Mouse (Mus musculus): ENCODE data around the gene Lrrc1. TPM values are rescaled to one million over a fixed set of nuclear protein-coding genes. Genes with fewer than 3 reads are reported as not detected.

Gene Lrrc1
- polyA plus RNA-seq, 1 experiment = 12.8 TPM

DNA sequence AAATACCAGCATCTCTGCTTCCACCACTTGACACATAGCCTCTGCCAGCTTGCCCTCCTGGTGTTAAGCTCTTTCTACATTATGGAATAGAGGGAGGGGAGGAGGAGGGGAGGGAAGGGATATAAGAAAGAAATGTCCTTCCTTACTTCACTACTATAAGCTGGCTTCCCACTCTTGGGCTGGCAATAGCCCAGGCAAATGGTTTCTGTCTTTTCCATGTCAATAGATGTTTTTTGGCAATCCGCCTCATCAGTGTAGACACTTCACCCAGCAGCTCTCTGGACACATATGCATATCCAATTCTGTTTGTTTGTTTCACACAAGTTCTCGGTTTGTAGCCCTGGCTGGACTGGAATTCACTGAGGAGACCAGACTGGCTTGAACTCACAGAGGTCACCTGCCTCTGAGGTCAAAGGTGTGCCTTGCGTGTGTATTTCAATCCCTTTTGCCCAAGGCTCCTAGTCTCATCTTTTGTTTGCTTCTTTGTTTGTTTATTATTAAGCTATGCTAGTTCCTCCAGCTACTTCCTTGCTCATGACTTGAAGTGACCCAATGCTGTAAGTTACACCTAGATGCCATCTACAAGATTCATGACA lies 132.7 kb downstream of the Lrrc1 start:
- TF ChIP-seq POLR2A (IDR thresholded peaks at IDR 0.05; ENCODE audit: extremely low read depth, insufficient read depth, low read length) = no peak
- TF ChIP-seq CTCF (IDR thresholded peaks at IDR 0.05; ENCODE audit: extremely low read depth, insufficient read depth, low read length) = no peak
- Histone ChIP-seq H3K4me1 (ENCODE audit: control insufficient read depth, insufficient read depth, low read length) (no peaks in the 10 kb centered on the region), H3K27ac (ENCODE audit: insufficient read depth, low read length) (no peak overlapping the region), H3K4me3 (ENCODE audit: insufficient read depth, low read length) (no peak overlapping the region)

DNA sequence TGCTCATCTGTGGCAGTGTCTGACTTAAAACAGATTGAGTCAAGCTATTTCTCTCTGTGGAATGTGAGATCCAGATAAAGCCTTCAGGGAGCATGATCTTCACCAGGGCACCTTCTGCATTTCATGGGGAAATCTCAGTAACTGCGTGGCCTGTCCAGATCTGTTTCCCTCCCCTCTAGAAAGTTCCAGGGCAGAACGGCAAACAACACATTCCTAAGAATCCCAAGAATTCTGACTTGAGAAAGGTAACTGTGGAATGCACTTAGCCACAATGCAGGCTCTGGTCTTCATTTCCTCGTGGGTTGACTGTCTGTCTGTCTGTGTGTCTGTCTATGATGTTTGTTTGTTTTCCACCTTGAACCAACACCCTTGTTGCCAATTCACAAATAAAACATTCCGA lies 133.7 kb downstream of the Lrrc1 start:
- no peaks in the 10 kb centered on the region for H3K4me1 ChIP-seq (ENCODE audit: control insufficient read depth, insufficient read depth, low read length)
- no peak overlapping the region for H3K4me3 ChIP-seq (ENCODE audit: insufficient read depth, low read length)
- TF ChIP-seq POLR2A (IDR thresholded peaks at IDR 0.05; ENCODE audit: extremely low read depth, insufficient read depth, low read length) (no peak), CTCF (IDR thresholded peaks at IDR 0.05; ENCODE audit: extremely low read depth, insufficient read depth, low read length) (no peak)
- H3K27ac ChIP-seq (ENCODE audit: insufficient read depth, low read length) = no peak overlapping the region

- no peak overlapping the region for H3K4me3 ChIP-seq (ENCODE audit: insufficient read depth, low read length)
- TF ChIP-seq POLR2A (IDR thresholded peaks at IDR 0.05; ENCODE audit: extremely low read depth, insufficient read depth, low read length) = no peak
- no peak for TF ChIP-seq CTCF (IDR thresholded peaks at IDR 0.05; ENCODE audit: extremely low read depth, insufficient read depth, low read length)
- H3K27ac ChIP-seq (ENCODE audit: insufficient read depth, low read length) = no peak overlapping the region
- H3K4me1 ChIP-seq (ENCODE audit: control insufficient read depth, insufficient read depth, low read length) = no peaks in the 10 kb centered on the region
Observed at GRCm38 (mm10) chr9:77410524-77410923, 134.1 kb downstream of the Lrrc1 start.

- Histone ChIP-seq H3K27ac (ENCODE audit: insufficient read depth, low read length) (no peak overlapping the region), H3K4me1 (ENCODE audit: control insufficient read depth, insufficient read depth, low read length) (no peaks in the 10 kb centered on the region), H3K4me3 (ENCODE audit: insufficient read depth, low read length) (no peak overlapping the region)
- TF ChIP-seq CTCF (IDR thresholded peaks at IDR 0.05; ENCODE audit: extremely low read depth, insufficient read depth, low read length) (no peak), POLR2A (IDR thresholded peaks at IDR 0.05; ENCODE audit: extremely low read depth, insufficient read depth, low read length) (no peak)
Observed at GRCm38 (mm10) chr9:77408053-77408603, 136.5 kb downstream of the Lrrc1 start.

GRCm38 (mm10) chr9:77406906-77407305 lies 137.8 kb downstream of the Lrrc1 start:
- H3K4me1 ChIP-seq (ENCODE audit: control insufficient read depth, insufficient read depth, low read length) = no peaks in the 10 kb centered on the region
- H3K27ac ChIP-seq (ENCODE audit: insufficient read depth, low read length) = no peak overlapping the region
- H3K4me3 ChIP-seq (ENCODE audit: insufficient read depth, low read length) = no peak overlapping the region
- TF ChIP-seq CTCF (IDR thresholded peaks at IDR 0.05; ENCODE audit: extremely low read depth, insufficient read depth, low read length) (no peak), POLR2A (IDR thresholded peaks at IDR 0.05; ENCODE audit: extremely low read depth, insufficient read depth, low read length) (no peak)

GRCm38 (mm10) chr9:77404458-77404857 lies 140.2 kb downstream of the Lrrc1 start:
- Histone ChIP-seq H3K4me1 (ENCODE audit: control insufficient read depth, insufficient read depth, low read length) (no peaks in the 10 kb centered on the region), H3K27ac (ENCODE audit: insufficient read depth, low read length) (no peak overlapping the region), H3K4me3 (ENCODE audit: insufficient read depth, low read length) (no peak overlapping the region)
- no peak for TF ChIP-seq POLR2A (IDR thresholded peaks at IDR 0.05; ENCODE audit: extremely low read depth, insufficient read depth, low read length)
- no peak for TF ChIP-seq CTCF (IDR thresholded peaks at IDR 0.05; ENCODE audit: extremely low read depth, insufficient read depth, low read length)

DNA sequence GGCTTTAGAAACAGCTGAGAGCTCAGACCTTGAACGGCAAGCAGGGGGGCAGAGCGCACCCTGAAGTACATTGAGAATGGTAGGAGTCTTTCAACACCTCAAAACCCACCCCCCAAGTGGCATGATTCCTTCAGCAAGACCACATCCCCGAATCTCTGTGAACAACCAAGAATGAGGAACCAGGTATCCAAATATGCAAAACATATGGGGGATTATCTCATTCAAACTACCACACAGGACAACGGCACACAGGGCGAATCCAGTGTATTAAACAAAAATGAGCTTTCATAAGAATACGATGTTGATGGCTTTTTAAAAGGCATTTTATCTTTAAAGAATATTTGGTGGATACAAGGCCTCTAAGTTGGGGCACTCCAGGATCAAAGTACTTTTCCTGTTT lies 140.7 kb downstream of the Lrrc1 start:
- no peak overlapping the region for H3K27ac ChIP-seq (ENCODE audit: insufficient read depth, low read length)
- no peaks in the 10 kb centered on the region for H3K4me1 ChIP-seq (ENCODE audit: control insufficient read depth, insufficient read depth, low read length)
- H3K4me3 ChIP-seq (ENCODE audit: insufficient read depth, low read length) = no peak overlapping the region
- TF ChIP-seq CTCF (IDR thresholded peaks at IDR 0.05; ENCODE audit: extremely low read depth, insufficient read depth, low read length) (no peak), POLR2A (IDR thresholded peaks at IDR 0.05; ENCODE audit: extremely low read depth, insufficient read depth, low read length) (no peak)

GRCm38 (mm10) chr9:77402971-77403370 lies 141.7 kb downstream of the Lrrc1 start:
- TF ChIP-seq POLR2A (IDR thresholded peaks at IDR 0.05; ENCODE audit: extremely low read depth, insufficient read depth, low read length) = no peak
- no peak for TF ChIP-seq CTCF (IDR thresholded peaks at IDR 0.05; ENCODE audit: extremely low read depth, insufficient read depth, low read length)
- Histone ChIP-seq H3K4me3 (ENCODE audit: insufficient read depth, low read length) (no peak overlapping the region), H3K4me1 (ENCODE audit: control insufficient read depth, insufficient read depth, low read length) (no peaks in the 10 kb centered on the region), H3K27ac (ENCODE audit: insufficient read depth, low read length) (no peak overlapping the region)

- TF ChIP-seq CTCF (IDR thresholded peaks at IDR 0.05; ENCODE audit: extremely low read depth, insufficient read depth, low read length) = no peak
- TF ChIP-seq POLR2A (IDR thresholded peaks at IDR 0.05; ENCODE audit: extremely low read depth, insufficient read depth, low read length) = no peak
- H3K4me1 ChIP-seq (ENCODE audit: control insufficient read depth, insufficient read depth, low read length) = no peaks in the 10 kb centered on the region
- H3K4me3 ChIP-seq (ENCODE audit: insufficient read depth, low read length) = no peak overlapping the region
- no peak overlapping the region for H3K27ac ChIP-seq (ENCODE audit: insufficient read depth, low read length)
Observed at GRCm38 (mm10) chr9:77399801-77400200, 144.9 kb downstream of the Lrrc1 start.

DNA sequence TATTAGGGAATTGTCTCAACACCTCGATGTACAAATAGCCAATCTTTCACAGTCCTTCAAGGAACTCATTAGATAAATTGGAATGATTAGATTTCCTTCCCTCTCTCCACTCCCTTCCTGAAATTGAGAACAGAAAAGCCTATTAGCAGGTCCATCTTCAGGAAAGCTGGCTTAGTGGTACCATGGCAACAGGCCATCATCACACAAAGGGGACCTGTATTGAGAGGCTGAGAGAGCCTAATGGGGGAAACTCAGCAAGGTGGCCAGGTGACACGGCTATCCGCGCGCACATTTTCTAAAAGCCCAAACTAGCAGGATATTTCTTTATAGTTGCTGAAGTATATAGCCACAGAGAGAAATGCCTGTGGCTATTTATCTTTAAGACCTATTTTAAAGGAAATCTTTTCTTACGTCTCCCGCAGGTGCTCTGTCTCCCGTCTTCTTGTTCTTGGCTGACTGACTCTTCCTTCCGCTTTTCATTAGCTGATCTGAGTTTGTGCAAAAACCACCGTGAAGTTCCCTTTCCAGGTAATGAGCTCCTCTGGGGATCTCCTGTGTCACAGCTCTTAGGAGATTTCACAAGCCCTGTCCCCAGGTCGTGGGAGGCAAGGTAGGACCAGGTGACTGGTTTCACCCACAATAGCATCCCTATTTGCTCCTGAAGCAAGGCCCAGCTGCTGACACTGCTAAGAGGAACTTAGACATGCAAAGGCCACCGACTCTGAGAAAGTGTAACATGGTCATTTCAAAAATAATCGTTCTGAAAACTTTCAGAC lies 145.6 kb downstream of the Lrrc1 start:
- Histone ChIP-seq H3K4me3 (ENCODE audit: insufficient read depth, low read length) (no peak overlapping the region), H3K27ac (ENCODE audit: insufficient read depth, low read length) (no peak overlapping the region), H3K4me1 (ENCODE audit: control insufficient read depth, insufficient read depth, low read length) (no peaks in the 10 kb centered on the region)
- TF ChIP-seq CTCF (IDR thresholded peaks at IDR 0.05; ENCODE audit: extremely low read depth, insufficient read depth, low read length) (no peak), POLR2A (IDR thresholded peaks at IDR 0.05; ENCODE audit: extremely low read depth, insufficient read depth, low read length) (no peak)
